ENCODE assay signal across 8 mouse cellular contexts in the genomic region with DNA sequence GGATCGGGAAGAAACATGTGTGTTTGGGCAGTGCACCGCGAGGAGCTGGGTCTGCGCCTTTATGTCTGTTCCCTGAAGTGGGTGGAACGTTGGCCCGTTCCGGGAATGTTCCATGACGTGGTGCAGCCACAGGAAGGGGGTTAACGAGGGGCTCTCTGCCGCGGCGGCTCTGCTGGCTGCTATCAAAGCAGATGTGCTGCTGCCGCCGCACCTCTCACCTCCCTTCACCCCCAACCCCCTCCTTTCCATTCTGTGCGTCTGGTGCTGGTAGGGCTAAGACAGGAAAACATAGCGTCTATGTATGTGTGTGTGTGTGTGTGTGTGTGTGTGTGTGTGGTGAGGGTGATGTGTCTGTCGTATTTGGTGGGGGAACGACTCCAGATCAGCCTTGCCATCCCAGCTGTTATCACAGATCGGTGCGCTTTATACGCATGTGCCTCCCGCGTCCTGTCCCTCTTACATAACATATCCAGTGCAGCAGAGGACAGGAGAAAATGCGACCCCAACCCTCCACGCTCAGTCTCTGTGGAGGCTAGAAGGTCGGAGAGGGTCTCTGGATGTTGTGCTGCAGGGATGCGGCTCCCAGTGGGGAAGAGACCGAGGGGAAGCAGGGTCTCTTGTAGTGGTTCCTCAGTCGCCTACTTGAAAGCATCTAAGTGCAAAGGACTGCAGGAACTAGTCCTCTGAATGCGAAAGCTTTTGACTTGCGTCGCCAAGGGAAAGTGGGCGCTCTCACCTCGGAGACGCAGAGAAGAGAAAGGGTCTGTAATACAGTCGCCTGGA. TPM values are rescaled to one million over a fixed set of nuclear protein-coding genes. Genes with fewer than 3 reads are reported as not detected.
DNase-seq lines count a peak whose midpoint lies in the region; ATAC-seq lines count a peak whose summit lies in the region.

No protein-coding gene starts in this region.

- H3K9ac ChIP-seq in hindbrain, embryonic 13.5 days: peak overlapping the region; percentile 94

- 0 out of 2 replicates have a peak, but pooled peaks cover 5% of the 10 kb centered on the region for H3K27me3 ChIP-seq in hindbrain, embryonic 13.5 days

- peaks cover 3% of the 10 kb centered on the region for H3K4me1 ChIP-seq in hindbrain, embryonic 13.5 days (replicated peaks)

- WGBS in hindbrain, embryonic 13.5 days: under 1% methylated on average over 36 of the region's 36 CpGs

- H3K36me3 ChIP-seq in hindbrain, embryonic 13.5 days: no peaks in the 10 kb centered on the region

- ATAC-seq in hindbrain, embryonic 13.5 days (ENCODE audit: low FRiP score): peak; percentile 77

- H3K27ac ChIP-seq in hindbrain, embryonic 13.5 days: peak overlapping the region; percentile 99

- H3K4me3 ChIP-seq in hindbrain, embryonic 13.5 days: peak overlapping the region; percentile 82

- DNase-seq in MN1 (ENCODE audit: low spot score): peak; percentile 77
- peak; percentile 81 for DNase-seq in cerebellum, adult 9-11 months
- DNase-seq in frontal cortex, postnatal 25 days (ENCODE audit: low spot score in 2 of 2): peak; percentile 60 to 73
- peak; percentile 63 to 73 for DNase-seq in layer of hippocampus, postnatal 25 days (ENCODE audit: extremely low spot score in 1 of 2, low spot score in 1 of 2)
- DNase-seq in lung, postnatal 10 days: peak; percentile 92
- peak; percentile 63 for DNase-seq in ovary, postnatal 14 days (ENCODE audit: low spot score)
- peak; percentile 94 for DNase-seq in thymus, postnatal 0 days (ENCODE audit: low spot score)

- peak overlapping the region; percentile 99 for H3K4me2 ChIP-seq in hindbrain, embryonic 13.5 days

- H3K9me3 ChIP-seq in hindbrain, embryonic 13.5 days: no peaks in the 10 kb centered on the region

RNA-seq across cellular contexts. Expression of a gene that starts 1.8 kb away (rescaled TPM):
- polyA plus RNA-seq in hindbrain, embryonic 13.5 days (2015; fragmentation: Nextera tagmentation; extraction: Ambion mirVana): 7.0 and 7.6 TPM in 2 replicates
- total RNA-seq in layer of hippocampus, postnatal 25 days (2021): 100 to 1,000 TPM; 202 to 236 TPM
- polyA plus RNA-seq in thymus, postnatal 0 days (2015; fragmentation: Nextera tagmentation; extraction: Ambion mirVana): 13.1 and 14.5 TPM in 2 replicates

Comparison
In these comparisons a context has a peak if more than half of its experiments do, and no peak if none do; other contexts are left out.
1. Peak in every context shown above with its lines: DNase-seq, ATAC-seq, H3K4me3 ChIP-seq and H3K27ac ChIP-seq.